Mouse (Mus musculus) small intestine, adult 2 months (tissue): ENCODE measurements around the gene Rwdd3.

ENCODE experiments used
- CTCF ChIP-seq: fragments of 200-500 bp; IDR thresholded peaks from 2 replicates; pipeline ENCODE4 v1.5.1; 2012; ENCODE audit warnings: low read depth, mild to moderate bottlenecking, control low read depth, inconsistent platforms, low read length, moderate library complexity, mixed read lengths; ENCODE audit not compliant: insufficient replicate concordance, insufficient read length; ENCODE audit errors: extremely low read depth
- POLR2A ChIP-seq: fragments of 200-500 bp; IDR thresholded peaks from 2 replicates; pipeline ENCODE4 v1.6.1; 2012; ENCODE audit warnings: low read depth, mild to moderate bottlenecking, control low read depth, inconsistent platforms, low read length, moderate library complexity

DNA sequence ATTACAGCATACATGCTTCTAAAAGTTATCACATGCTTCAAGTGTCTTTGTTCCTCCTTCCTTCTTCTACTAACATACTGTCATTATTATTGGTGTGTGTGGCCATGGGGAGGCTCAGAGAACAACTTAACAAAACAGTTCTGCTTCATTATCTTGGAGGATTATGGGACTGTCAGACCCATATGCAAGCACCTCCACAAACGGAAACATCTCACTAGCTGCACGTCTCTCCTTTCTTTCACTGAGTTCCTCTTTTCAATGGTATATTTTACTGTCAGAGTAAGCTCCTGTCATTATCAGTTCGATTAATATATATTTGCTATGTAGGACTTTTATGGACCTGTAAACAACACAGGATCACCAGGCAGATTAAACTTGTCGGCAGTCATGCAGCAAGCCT lies 11.1 kb downstream of the Rwdd3 start:
- TF ChIP-seq CTCF (no peak), POLR2A (no peak)
